Mouse (Mus musculus): ENCODE results near the gene Ripk3. TPM values are rescaled to one million over a fixed set of nuclear protein-coding genes. Genes with fewer than 3 reads are reported as not detected.

Gene Ripk3
- polyA plus RNA-seq, 1 experiment: 38.8 TPM

DNA sequence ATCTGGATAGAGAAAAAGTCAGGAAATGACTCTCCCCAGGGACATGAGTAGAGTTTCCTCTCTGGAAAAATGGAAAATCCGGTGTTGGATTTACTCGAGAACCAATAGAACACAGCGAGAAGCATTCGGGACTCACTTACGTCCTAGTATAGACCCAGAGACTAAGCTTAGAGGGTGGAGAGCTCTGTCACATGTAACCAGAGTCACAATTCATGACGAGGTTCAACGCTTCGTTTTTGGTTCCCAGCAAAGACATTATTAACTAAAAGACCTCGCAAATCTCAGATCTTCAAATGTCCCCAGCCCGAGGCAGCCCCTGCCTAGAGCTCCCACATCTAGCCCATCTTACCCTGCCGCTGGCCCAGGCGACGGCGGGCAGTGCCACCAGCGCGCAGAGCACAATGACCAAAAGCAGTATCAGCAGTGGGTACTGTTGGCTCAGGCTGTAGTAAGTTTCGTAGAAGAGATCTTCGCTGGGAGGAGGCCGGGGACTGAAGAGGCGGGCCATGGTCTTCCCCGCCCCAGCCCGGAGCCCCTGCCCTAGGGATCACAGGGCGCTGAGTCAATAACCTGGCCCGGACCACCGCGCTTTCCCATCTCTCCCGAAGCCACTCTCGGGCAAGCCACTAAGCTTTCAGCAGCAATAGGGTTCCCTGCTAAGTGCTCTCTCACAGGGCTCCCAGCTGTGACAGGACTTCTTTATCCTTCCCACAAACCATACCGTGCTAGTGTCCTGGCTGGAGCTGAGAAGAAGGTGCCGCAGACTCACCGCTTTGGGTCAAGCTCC, 5.3 kb downstream of the Ripk3 start:
- Histone ChIP-seq H3K4me1 (ENCODE audit: control insufficient read depth, insufficient read depth, insufficient read length) (peaks cover 5% of the 10 kb centered on the region; the same call in 1 of the 2 replicates), H3K27ac (ENCODE audit: insufficient read depth, low read length) (peak overlapping the region; percentile 23; the same call in 1 of the 2 replicates), H3K36me3 (ENCODE audit: control insufficient read depth, insufficient read depth, low read length) (peaks cover 2% of the 10 kb centered on the region), H3K4me3 (ENCODE audit: extremely low read depth, insufficient read depth, insufficient read length) (peak overlapping the region; percentile 20; the same call in 1 of the 2 replicates), H3K27me3 (ENCODE audit: control insufficient read depth, insufficient read depth, low read length) (no peaks in the 10 kb centered on the region)
- DNase-seq (ENCODE audit: low read depth in 1 of 2, low spot score in 2 of 2): no peak
- 58% methylated on average over 31 of the region's 31 CpGs for WGBS
- TF ChIP-seq POLR2A (IDR thresholded peaks at IDR 0.05; ENCODE audit: low read depth, low read length): no peak
- TF ChIP-seq CTCF (IDR thresholded peaks at IDR 0.05; ENCODE audit: extremely low read depth, insufficient read depth, insufficient read length, insufficient replicate concordance): no peak

DNA sequence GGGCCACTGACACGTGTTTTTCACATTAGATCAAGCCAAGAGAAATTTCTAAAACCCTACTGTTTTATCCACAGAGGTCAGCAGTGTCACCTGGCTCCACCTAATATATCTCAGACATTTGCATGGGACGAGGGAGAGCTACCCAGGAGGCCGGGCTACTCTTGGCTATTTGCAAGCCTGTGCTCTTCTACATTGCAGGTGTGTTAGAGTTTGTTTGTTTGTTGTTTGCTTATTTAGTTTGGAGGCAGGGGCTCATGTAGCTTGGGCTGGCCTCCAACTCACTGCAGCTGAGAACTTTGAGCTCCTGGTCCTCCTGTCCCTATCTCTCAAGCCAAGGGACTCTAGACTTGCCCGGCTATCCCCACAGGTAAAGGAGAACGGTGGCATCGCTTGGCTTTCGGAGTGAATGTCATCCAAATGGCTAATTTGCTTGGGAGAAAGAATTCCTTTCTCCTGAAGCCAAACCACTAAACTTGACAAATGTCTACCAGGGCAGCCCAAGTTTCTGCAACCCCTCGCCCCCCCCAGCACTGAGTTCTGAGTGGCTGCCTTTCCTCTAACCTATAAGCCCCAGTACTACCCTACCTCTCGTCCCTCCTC, 6.2 kb downstream of the Ripk3 start:
- 73% methylated on average over 9 of the region's 9 CpGs for WGBS
- Histone ChIP-seq H3K4me1 (ENCODE audit: control insufficient read depth, insufficient read depth, insufficient read length) (no peaks in the 10 kb centered on the region; the same call in 1 of the 2 replicates), H3K27ac (ENCODE audit: insufficient read depth, low read length) (no peak overlapping the region; the same call in 1 of the 2 replicates), H3K36me3 (ENCODE audit: control insufficient read depth, insufficient read depth, low read length) (peaks cover 2% of the 10 kb centered on the region), H3K27me3 (ENCODE audit: control insufficient read depth, insufficient read depth, low read length) (no peaks in the 10 kb centered on the region), H3K4me3 (ENCODE audit: extremely low read depth, insufficient read depth, insufficient read length) (no peak overlapping the region)
- DNase-seq (ENCODE audit: low read depth in 1 of 2, low spot score in 2 of 2): no peak
- TF ChIP-seq POLR2A (IDR thresholded peaks at IDR 0.05; ENCODE audit: low read depth, low read length) (no peak), CTCF (IDR thresholded peaks at IDR 0.05; ENCODE audit: extremely low read depth, insufficient read depth, insufficient read length, insufficient replicate concordance) (no peak)

DNA sequence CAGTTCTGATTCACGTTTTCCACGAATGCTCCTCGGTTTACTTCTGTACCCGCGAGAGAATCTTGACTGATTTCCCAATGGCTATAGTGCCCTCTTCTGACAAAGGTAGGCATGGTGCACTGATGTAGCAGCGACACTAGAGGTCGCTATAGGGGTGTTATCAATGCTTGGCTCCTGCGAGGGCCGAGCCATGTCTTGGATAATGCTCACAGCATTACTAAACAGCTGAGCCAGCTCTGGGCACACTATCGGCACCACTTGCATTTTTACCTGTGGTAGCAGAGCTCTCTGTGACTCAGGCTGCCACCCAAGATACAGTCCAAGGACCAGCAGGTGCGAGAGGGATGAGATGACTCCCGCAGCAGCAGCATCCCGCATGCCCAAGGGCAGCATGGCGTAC, 7.4 kb downstream of the Ripk3 start:
- H3K4me1 ChIP-seq (ENCODE audit: control insufficient read depth, insufficient read depth, insufficient read length): no peaks in the 10 kb centered on the region; the same call in 1 of the 2 replicates
- peaks cover 2% of the 10 kb centered on the region for H3K36me3 ChIP-seq (ENCODE audit: control insufficient read depth, insufficient read depth, low read length)
- no peak overlapping the region for H3K27ac ChIP-seq (ENCODE audit: insufficient read depth, low read length)
- TF ChIP-seq CTCF (IDR thresholded peaks at IDR 0.05; ENCODE audit: extremely low read depth, insufficient read depth, insufficient read length, insufficient replicate concordance) (peak; percentile 83; the same call in 1 of the 2 replicates), POLR2A (IDR thresholded peaks at IDR 0.05; ENCODE audit: low read depth, low read length) (no peak)
- H3K4me3 ChIP-seq (ENCODE audit: extremely low read depth, insufficient read depth, insufficient read length): no peak overlapping the region
- WGBS: 23% methylated on average over 14 of the region's 14 CpGs
- no peaks in the 10 kb centered on the region for H3K27me3 ChIP-seq (ENCODE audit: control insufficient read depth, insufficient read depth, low read length)
- DNase-seq (ENCODE audit: low read depth in 1 of 2, low spot score in 2 of 2): peak; percentile 41 to 51

DNA sequence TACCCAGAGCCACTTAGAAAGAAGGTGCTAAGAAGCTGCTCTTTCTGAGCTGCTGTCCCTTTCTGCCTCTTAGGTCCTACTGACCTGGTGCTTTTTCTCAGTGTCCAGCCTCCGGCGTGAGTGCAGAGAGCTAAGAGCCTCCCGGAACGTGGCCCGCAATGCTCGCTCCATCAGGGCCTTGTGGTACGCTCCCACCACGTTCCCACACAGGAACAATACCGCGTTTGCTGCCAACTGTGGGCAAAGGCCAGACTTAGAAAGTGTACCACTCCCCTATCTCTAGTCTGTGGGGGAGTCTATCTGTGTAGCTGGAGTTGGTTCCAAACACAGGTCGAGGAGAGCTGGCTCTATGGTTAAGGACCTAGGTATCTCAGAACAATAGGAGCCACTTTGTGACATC, 7.9 kb downstream of the Ripk3 start:
- no peak for DNase-seq (ENCODE audit: low read depth in 1 of 2, low spot score in 2 of 2)
- 81% methylated on average over 11 of the region's 11 CpGs for WGBS
- Histone ChIP-seq H3K4me1 (ENCODE audit: control insufficient read depth, insufficient read depth, insufficient read length) (no peaks in the 10 kb centered on the region; the same call in 1 of the 2 replicates), H3K27me3 (ENCODE audit: control insufficient read depth, insufficient read depth, low read length) (no peaks in the 10 kb centered on the region), H3K36me3 (ENCODE audit: control insufficient read depth, insufficient read depth, low read length) (no peaks in the 10 kb centered on the region; the same call in 1 of the 2 replicates), H3K27ac (ENCODE audit: insufficient read depth, low read length) (no peak overlapping the region), H3K4me3 (ENCODE audit: extremely low read depth, insufficient read depth, insufficient read length) (no peak overlapping the region)
- no peak for TF ChIP-seq POLR2A (IDR thresholded peaks at IDR 0.05; ENCODE audit: low read depth, low read length)
- TF ChIP-seq CTCF (IDR thresholded peaks at IDR 0.05; ENCODE audit: extremely low read depth, insufficient read depth, insufficient read length, insufficient replicate concordance): no peak

DNA sequence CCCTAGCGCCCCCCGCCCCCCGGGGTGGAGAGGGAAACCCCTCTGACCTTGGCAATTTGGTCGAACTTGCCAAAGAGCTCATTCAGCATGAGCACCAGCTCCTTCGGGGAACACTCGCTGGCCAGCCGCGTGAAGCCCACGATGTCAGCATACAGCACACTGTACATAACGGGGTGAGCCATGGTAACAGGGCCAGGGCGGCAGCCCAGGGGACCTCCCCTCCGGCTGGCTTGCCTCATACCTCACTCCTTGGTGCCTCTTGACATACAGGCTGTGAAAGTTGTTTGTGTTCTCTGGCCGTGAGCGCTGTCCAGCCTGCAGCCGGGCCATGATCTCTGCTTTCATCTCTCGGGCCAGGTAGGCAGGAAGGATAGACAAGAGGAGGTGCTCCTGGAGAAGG, 9.0 kb downstream of the Ripk3 start:
- TF ChIP-seq CTCF (IDR thresholded peaks at IDR 0.05; ENCODE audit: extremely low read depth, insufficient read depth, insufficient read length, insufficient replicate concordance): no peak
- TF ChIP-seq POLR2A (IDR thresholded peaks at IDR 0.05; ENCODE audit: low read depth, low read length): no peak
- 83% methylated on average over 16 of the region's 16 CpGs for WGBS
- no peaks in the 10 kb centered on the region for H3K36me3 ChIP-seq (ENCODE audit: control insufficient read depth, insufficient read depth, low read length)

DNA sequence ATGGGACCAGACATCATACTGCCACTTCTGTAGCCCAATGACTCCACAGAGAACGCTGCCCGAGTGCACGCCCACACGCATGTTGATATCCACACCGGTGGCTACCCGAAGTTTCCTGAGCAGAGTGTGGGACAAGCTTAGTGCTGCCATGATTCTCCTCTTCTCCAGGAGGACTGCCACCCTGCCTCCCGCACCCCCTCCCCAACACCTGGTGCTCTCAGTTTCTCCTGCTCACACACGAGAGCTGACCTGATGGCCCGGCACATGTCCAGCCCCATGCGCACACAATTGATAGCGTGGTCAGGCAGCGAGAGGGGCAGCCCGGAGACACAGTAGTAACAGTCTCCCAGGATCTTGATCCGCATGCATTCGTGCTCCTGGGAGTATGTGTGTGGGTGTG, 10.0 kb downstream of the Ripk3 start:
- TF ChIP-seq POLR2A (IDR thresholded peaks at IDR 0.05; ENCODE audit: low read depth, low read length): no peak
- no peak for TF ChIP-seq CTCF (IDR thresholded peaks at IDR 0.05; ENCODE audit: extremely low read depth, insufficient read depth, insufficient read length, insufficient replicate concordance)
- Histone ChIP-seq H3K27me3 (ENCODE audit: control insufficient read depth, insufficient read depth, low read length) (no peaks in the 10 kb centered on the region), H3K36me3 (ENCODE audit: control insufficient read depth, insufficient read depth, low read length) (no peaks in the 10 kb centered on the region), H3K4me1 (ENCODE audit: control insufficient read depth, insufficient read depth, insufficient read length) (no peaks in the 10 kb centered on the region; the same call in 1 of the 2 replicates), H3K27ac (ENCODE audit: insufficient read depth, low read length) (no peak overlapping the region), H3K4me3 (ENCODE audit: extremely low read depth, insufficient read depth, insufficient read length) (no peak overlapping the region)
- WGBS: 88% methylated on average over 15 of the region's 15 CpGs
- no peak for DNase-seq (ENCODE audit: low read depth in 1 of 2, low spot score in 2 of 2)

More for the DNA sequence above, 9.0 kb downstream of the Ripk3 start:
- no peak for DNase-seq (ENCODE audit: low read depth in 1 of 2, low spot score in 2 of 2)
- Histone ChIP-seq H3K4me1 (ENCODE audit: control insufficient read depth, insufficient read depth, insufficient read length) (no peaks in the 10 kb centered on the region; the same call in 1 of the 2 replicates), H3K27ac (ENCODE audit: insufficient read depth, low read length) (no peak overlapping the region), H3K4me3 (ENCODE audit: extremely low read depth, insufficient read depth, insufficient read length) (no peak overlapping the region), H3K27me3 (ENCODE audit: control insufficient read depth, insufficient read depth, low read length) (no peaks in the 10 kb centered on the region)

Measured in spleen, adult 2 months (tissue).